Mouse (Mus musculus) cerebellum, postnatal 4 days (tissue): Measurements from ENCODE around the gene Nrm.
A peak's percentile ranks its signal among the peaks of the same experiment; 100 is the strongest.

ENCODE experiments used
- DNase-seq, 2 experiments: peaks; one replicate each; pipeline ENCODE4 v3.0.0; 2022; ENCODE audit warnings: low spot score in 2 of 2, mixed read lengths in 1 of 2

The Nrm gene

DNA sequence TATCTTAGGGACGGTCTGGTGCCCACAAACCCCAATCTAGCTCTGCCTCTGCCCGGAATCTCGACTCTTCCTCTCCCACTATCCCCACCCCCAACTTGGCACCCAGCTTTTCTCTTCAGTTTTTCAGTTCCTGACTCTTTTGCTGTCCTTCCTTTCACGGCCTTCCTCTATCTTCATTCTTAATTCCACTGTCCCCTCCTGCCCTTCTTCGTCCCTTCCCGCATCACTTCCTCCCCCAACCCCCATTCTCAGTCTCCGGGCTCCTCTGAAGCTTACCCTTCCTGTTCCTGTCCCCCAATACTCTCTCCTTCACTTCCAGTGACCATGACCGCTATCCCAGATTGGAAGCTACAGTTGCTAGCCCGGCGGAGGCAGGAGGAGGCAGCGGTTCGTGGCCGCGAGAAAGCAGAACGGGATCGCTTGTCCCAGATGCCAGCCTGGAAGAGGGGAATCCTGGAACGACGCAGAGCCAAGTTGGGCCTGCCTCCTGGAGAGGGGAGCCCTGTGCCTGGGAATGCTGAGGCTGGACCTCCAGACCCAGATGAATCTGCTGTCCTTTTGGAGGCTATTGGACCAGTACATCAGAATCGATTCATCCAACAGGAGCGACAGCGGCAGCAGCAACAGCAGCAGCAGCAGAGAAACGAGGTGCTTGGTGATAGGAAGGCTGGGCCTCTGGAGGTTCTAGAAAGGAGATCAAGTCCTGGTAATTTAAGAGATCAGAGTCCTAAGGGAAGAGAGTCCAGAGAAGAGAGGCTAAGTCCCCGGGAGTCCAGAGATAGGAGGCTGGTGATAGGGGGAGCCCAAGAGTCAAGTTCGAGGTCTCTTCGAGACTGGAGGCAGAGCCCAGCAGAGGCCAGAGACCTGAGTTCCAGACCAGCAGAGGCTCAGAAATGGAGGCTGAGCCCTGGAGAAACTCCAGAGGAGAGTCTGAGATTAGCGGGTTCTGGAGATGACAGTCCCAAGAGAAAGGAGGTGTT is 6.1 kb downstream of the Nrm start:
- DNase-seq = no peak

DNA sequence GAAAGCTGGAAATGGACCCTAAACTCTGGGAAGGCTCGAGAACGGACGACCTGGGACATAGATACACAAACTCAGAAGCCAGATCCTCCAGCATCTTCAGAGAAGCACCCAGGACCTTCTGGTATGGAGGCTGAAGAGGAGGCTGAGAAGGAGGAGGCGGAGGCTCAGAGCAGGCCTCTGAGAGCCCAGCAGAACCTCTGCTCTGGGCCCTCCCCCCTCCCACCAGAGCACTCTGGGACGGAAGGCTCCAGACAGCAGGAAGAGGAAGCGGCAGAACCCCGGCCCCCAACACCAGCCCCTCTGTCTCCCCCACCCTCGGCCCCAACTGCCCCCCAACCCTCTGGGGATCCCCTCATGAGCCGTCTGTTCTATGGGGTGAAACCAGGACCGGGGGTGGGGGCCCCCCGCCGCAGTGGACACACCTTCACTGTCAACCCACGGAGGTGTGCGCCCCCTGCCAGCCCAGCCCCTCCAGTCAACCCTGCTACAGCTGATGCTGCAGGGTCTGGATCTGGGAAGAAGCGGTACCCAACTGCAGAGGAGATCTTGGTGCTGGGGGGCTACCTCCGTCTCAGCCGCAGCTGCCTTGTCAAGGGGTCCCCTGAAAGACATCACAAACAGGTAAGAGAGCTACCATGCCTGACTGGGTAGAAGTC is 7.2 kb downstream of the Nrm start:
- DNase-seq = no peak

- no peak for DNase-seq
These were observed 7.8 kb downstream of the Nrm start for GRCm38 (mm10) chr17:35868961-35869345.

DNA sequence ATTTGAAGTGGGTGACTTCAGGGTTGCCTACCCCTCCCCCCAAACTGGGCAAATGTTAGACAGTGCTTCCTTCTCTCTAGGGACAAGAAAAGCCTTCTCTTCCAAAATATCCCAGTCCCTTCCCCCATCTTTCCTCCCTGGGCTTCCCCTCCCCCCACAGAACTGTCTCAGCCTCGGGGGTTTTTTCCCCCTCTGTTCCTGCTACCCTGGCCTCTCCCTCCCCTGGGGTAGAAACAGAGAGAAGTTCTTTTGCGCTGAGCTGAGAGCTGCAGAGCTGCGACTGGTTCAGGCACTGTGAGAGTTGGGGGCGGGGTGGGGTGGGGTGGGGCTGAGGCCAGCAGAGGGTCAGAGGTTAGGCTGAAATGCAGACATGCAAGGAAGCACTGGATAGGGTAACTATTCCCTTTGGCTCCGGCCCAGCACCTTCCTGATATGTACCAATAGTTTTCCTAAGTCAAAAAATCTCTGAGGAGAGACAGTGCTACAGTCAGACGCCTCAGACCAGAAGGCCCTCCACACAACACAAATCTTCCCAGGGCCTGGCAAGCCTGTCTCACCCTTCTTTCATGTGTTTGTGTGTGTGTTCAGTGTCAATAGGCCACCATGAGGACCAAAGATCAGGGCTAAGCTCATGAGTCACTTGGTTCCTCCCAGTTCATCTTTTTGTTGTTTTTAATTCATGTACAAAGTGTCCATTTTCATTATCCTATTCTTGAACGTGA is 8.4 kb downstream of the Nrm start:
- no peak for DNase-seq

GRCm38 (mm10) chr17:35870151-35870883 is 9.2 kb downstream of the Nrm start:
- no peak for DNase-seq

DNA sequence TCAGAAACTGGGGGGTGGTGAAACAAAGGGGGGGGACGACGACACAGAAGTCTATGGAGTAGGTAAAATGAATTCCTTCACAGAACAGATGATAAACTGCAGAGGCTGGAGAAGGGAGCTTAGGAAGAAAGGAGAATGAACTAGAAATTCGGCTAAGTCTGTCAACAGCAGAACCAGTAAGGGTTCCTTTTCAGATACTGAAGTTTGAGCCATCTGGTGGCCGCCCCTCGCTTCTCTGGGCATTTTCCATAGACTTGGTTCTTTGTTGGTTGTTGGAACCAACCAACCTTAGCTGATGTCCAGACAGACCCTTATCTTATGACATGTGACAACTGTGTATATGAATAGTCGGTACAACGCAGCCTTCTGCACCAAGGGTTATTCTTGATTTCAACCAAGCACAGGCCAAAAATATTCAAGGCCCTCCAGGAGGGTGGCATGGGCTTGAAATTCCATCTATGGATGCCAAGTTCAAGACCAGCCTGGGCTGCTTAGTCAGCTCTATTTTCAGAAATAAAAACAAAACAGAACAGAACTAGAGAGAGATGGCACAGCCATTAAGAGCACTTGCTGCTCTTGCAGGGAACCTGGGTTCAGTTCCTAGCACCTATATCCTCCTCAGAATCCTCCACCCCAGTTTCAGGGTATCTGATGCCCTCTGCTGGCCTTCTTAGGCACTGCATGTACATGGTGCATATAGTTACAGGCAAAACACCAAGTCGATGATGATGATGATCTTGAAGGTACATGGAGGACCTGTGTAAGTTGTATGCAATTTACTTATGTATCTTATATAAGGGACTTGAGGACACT is 10.0 kb downstream of the Nrm start:
- peak in 1 of 2 experiments; percentile 38 for DNase-seq

GRCm38 (mm10) chr17:35873774-35874519 is 12.8 kb downstream of the Nrm start:
- peak; percentile 89 for DNase-seq

DNA sequence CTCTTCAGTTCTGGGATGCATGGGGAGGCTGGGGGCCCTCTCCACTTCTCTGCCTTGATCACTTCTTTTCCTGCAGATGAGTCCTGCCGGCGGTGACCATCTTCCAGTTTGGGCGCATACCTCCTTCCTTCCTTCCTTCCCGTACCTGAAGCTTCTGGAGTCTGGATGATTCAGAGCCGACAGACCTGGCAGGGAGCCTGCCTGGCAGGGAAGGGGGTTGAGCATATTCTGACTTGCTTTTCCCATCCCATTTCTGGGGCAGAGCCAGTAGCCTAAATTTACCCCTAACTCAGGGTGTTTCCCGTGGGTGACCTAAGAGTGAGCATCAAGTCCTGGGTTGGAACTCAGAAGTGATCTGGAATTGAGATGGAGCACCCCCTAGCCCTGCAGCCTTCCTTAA is 13.6 kb downstream of the Nrm start:
- DNase-seq = no peak

- peak; percentile 87 to 96 for DNase-seq
These were observed 18.3 kb downstream of the Nrm start, which contains the start of gene Dhx16 for GRCm38 (mm10) chr17:35879245-35880057. Dhx16 (plus strand) TSS chr17:35879819.

- DNase-seq = no peak
These were observed 21.8 kb downstream of the Nrm start for GRCm38 (mm10) chr17:35882924-35883323.

- no peak for DNase-seq
These were observed 22.7 kb downstream of the Nrm start for GRCm38 (mm10) chr17:35883777-35884176.

- DNase-seq = no peak
These were observed 26.6 kb downstream of the Nrm start for GRCm38 (mm10) chr17:35887725-35888124.

GRCm38 (mm10) chr17:35896781-35897643 is 35.9 kb downstream of the Nrm start, which contains the start of gene 2310061I04Rik:
2310061I04Rik (minus strand) TSS chr17:35897431.
- DNase-seq = peak; percentile 72 to 93

DNA sequence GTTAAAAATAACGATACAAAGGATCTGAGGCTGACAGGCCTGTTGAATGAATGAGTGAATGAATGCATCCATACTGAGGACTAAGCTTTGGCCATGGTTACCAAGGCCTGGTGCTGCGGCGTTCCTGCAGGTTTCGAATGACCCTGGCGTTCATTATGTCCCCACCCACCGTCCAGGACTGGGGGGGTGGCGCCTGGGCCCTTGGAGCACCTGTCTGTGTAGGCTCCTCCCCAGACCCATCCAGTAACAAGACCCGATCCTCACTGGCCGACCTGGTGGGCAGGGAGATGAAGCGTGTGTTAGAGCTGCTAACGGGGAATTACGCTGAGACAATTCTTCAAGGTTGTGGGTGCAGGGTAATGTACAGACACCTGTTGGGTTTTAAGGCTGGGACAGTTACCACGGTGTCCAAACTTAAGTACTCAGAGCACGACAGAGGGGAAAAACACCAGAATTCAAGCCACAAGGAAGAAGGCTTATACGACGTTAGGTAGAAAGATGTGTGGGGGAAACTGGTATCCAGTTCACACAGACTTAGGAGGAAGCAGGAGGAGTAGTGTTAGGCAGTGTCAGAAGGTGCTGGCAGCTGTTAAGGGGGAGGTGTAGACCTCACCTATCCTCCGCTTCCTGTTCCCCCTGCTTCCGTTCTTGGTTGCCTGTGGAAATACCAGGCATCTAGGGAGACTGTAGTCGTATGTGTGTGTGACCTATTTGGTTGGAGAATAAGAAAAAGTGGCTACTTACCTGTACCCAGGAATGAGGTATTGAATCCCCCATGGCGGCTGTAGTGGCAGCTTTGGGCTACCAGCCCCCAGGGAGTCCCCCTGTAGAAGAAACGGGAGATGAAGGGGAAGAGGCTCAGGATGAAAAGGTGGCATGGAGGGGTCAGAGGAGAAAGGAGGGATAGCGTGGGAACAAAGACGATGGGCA is 36.8 kb downstream of the Nrm start:
- DNase-seq = no peak

- DNase-seq = no peak
These were observed 39.5 kb downstream of the Nrm start for GRCm38 (mm10) chr17:35900636-35901035.

GRCm38 (mm10) chr17:35903343-35903991 is 42.3 kb downstream of the Nrm start:
- no peak for DNase-seq
